Mouse (Mus musculus) layer of hippocampus, adult 11-12 months (tissue): ENCODE measurements at regions not wholly inside any gene's neighbourhood (a gene's known extent, or its start where the extent isn't known, plus 50 kb on each side); places are given as distances from the start of the nearest gene placed in this dataset.

Source experiments
- DNase-seq: peaks from one replicate; pipeline ENCODE4 v3.0.0; 2022; ENCODE audit warnings: low spot score

GRCm38 (mm10) chr17:47317651-47318050, 51.0 kb upstream of the Mrps10 start:
- no peak for DNase-seq

- DNase-seq: no peak
Measured at GRCm38 (mm10) chr17:47313162-47313561, 55.5 kb upstream of the Mrps10 start.

- no peak for DNase-seq
Measured at GRCm38 (mm10) chr17:47311272-47311671, 57.4 kb upstream of the Mrps10 start.

GRCm38 (mm10) chr17:47306027-47306761, 62.5 kb upstream of the Mrps10 start:
- no peak for DNase-seq

- no peak for DNase-seq
Measured at GRCm38 (mm10) chr17:47304463-47305199, 64.1 kb upstream of the Mrps10 start.

GRCm38 (mm10) chr17:47303600-47303999, 65.1 kb upstream of the Mrps10 start:
- no peak for DNase-seq

- no peak for DNase-seq
Measured at GRCm38 (mm10) chr17:47298396-47298919, 70.2 kb upstream of the Mrps10 start.

- no peak for DNase-seq
Measured at GRCm38 (mm10) chr17:47297965-47298364, 70.7 kb upstream of the Mrps10 start.

GRCm38 (mm10) chr17:47296709-47297450, 71.8 kb upstream of the Mrps10 start:
- no peak for DNase-seq

GRCm38 (mm10) chr17:47295315-47296011, 73.2 kb upstream of the Mrps10 start:
- DNase-seq: no peak

- DNase-seq: no peak
Measured at GRCm38 (mm10) chr17:47294091-47294534, 74.6 kb upstream of the Mrps10 start.

- no peak for DNase-seq
Measured at GRCm38 (mm10) chr17:47293178-47293577, 75.5 kb upstream of the Mrps10 start.

- no peak for DNase-seq
Measured at GRCm38 (mm10) chr17:47291558-47291957, 77.1 kb upstream of the Mrps10 start.

GRCm38 (mm10) chr17:47285616-47286015, 83.1 kb upstream of the Mrps10 start:
- DNase-seq: no peak

GRCm38 (mm10) chr17:47284236-47284635, 84.5 kb upstream of the Mrps10 start:
- no peak for DNase-seq

- no peak for DNase-seq
Measured at GRCm38 (mm10) chr17:47283158-47283557, 85.5 kb upstream of the Mrps10 start.

GRCm38 (mm10) chr17:47282476-47282875, 86.2 kb upstream of the Mrps10 start:
- no peak for DNase-seq

- DNase-seq: no peak
Measured at GRCm38 (mm10) chr17:47277890-47278289, 90.8 kb upstream of the Mrps10 start.

- no peak for DNase-seq
Measured at GRCm38 (mm10) chr17:47276639-47277038, 92.0 kb upstream of the Mrps10 start.

GRCm38 (mm10) chr17:47275796-47276311, 92.8 kb upstream of the Mrps10 start:
- DNase-seq: no peak

GRCm38 (mm10) chr17:47273309-47273708, 95.4 kb upstream of the Mrps10 start:
- DNase-seq: no peak
